Mouse (Mus musculus): Measurements from ENCODE around the gene Fbxw22. TPM values are rescaled to one million over a fixed set of nuclear protein-coding genes. Genes with fewer than 3 reads are reported as not detected.

Gene Fbxw22
- polyA plus RNA-seq (2015; fragmentation: Nextera tagmentation; extraction: Ambion mirVana): not detected in 2 replicates

DNA sequence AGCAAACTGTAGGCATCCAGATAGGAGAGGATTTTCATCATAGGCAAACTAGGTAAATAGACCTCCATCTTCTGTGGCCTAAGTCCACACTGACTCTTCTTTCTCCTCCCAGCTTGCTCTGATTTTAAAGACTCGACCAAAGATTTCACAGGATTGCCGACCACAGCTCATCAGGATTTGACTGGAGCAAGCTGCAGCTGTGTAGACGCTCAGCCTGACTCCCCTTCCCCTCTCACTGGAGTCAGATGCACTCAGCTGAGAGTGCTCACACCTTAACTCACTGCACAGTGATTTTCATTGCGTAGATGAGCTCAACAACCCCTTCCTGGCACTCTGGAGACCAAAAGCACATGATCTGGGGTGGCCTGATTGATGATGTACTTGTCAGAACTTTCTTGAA is at the start of gene Fbxw22:
Gene Fbxw22 (minus strand): TSS at position 101 of the 400 bp plus-strand sequence.

DNA sequence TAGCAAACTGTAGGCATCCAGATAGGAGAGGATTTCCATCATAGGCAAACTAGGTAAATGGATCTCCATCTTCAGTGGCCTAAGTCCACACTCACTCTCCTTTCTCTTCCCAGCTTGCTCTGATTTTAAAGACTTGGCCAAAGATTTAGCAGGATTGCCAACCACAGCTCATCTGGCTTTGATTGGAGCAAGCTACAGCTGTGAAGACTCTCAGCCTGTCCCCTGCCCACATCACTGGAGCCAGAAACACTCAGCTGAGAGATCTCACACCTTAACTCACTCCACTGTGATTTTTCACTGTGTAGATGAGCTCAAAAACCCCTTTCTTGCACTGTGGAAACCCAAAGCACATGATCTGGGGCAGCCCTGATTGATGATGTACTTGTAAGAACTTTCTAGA is 44.9 kb upstream of the Fbxw22 start, which contains the start of gene Fbxw16:
Gene Fbxw16 (minus strand): TSS at position 101 of the 400 bp plus-strand sequence.

DNA sequence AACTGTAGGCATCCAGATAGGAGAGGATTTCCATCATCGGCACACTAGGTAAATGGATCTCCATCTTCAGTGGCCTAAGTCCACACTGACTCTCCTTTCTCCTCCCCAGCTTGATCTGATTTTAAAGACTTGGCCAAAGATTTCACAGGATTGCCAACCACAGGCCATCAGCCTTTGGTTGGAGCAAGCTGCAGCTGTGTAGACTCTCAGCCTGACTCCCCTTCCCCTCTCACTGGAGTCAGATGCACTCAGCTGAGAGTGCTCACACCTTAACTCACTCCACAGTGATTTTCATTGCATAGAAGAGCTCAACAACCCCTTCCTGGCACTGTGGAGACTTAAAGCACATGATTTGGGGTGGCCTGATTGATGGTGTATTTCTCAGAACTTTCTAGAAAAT is 64.5 kb downstream of the Fbxw22 start, which contains the start of gene Fbxw28:
Gene Fbxw28 (minus strand): TSS at position 101 of the 400 bp plus-strand sequence.

Other genes starting within 250 kb of the Fbxw22 start
- not detected in 2 replicates for gene Fbxw21, start 242.3 kb downstream of the Fbxw22 start, polyA plus RNA-seq (2015; fragmentation: Nextera tagmentation; extraction: Ambion mirVana)
- gene Fbxw13, start 208.3 kb downstream of the Fbxw22 start, polyA plus RNA-seq (2015; fragmentation: Nextera tagmentation; extraction: Ambion mirVana): not detected in 2 replicates
- not detected in 2 replicates for gene Fbxw20, start 169.5 kb downstream of the Fbxw22 start, polyA plus RNA-seq (2015; fragmentation: Nextera tagmentation; extraction: Ambion mirVana)
- gene Fbxw14, start 116.6 kb downstream of the Fbxw22 start, polyA plus RNA-seq (2015; fragmentation: Nextera tagmentation; extraction: Ambion mirVana): not detected in 2 replicates
- gene Fbxw28, start 64.6 kb downstream of the Fbxw22 start, polyA plus RNA-seq (2015; fragmentation: Nextera tagmentation; extraction: Ambion mirVana): not detected in 2 replicates
- not detected in 2 replicates for gene Fbxw16, start 44.8 kb upstream of the Fbxw22 start, polyA plus RNA-seq (2015; fragmentation: Nextera tagmentation; extraction: Ambion mirVana)
- gene Fbxw19, start 91.6 kb upstream of the Fbxw22 start, polyA plus RNA-seq (2015; fragmentation: Nextera tagmentation; extraction: Ambion mirVana): not detected in 2 replicates
- not detected in 2 replicates for gene Fbxw15, start 164.0 kb upstream of the Fbxw22 start, polyA plus RNA-seq (2015; fragmentation: Nextera tagmentation; extraction: Ambion mirVana)
- not detected in 2 replicates for gene Fbxw24, start 221.8 kb upstream of the Fbxw22 start, polyA plus RNA-seq (2015; fragmentation: Nextera tagmentation; extraction: Ambion mirVana)

Data from skeletal muscle tissue, postnatal 0 days (tissue).